Mouse (Mus musculus): ENCODE data around the gene Sirt6. TPM values are rescaled to one million over a fixed set of nuclear protein-coding genes. Genes with fewer than 3 reads are reported as not detected.

Sirt6 gene
- total and polyA plus RNA-seq, 3 experiments: 6.0 to 136 (median 61.0) TPM

DNA sequence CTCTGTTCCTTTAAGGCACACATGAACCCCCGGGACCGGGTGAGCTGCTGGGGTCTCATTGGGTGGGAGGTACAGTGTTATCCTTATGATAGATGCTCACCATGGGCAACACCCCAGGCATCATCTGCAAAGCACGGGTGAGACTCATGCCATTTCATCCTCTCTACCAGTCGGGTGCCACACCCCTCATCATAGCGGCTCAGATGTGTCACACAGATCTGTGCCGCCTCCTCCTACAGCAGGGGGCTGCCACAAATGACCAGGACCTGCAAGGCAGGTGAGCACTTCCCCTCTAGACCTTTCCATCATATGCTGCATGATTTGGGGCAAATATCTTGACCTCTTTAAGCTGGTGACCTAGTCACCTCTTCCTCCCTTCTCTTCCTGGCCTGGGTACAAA is 10.5 kb upstream of the Sirt6 start:
- peaks cover 56% of the 10 kb centered on the region for H3K4me1 ChIP-seq (ENCODE audit: insufficient read depth, low read depth, low read length)
- no peak for DNase-seq (ENCODE audit: low spot score)
- no peak overlapping the region for H3K4me3 ChIP-seq (ENCODE audit: low read depth, low read length)
- TF ChIP-seq GATA2 (IDR thresholded peaks at IDR 0.05; ENCODE audit: borderline replicate concordance, low read depth, low read length) (no peak), TAL1 (conservative IDR thresholded peaks at IDR 0.05; ENCODE audit: low read depth, low read length) (no peak), GATA1 (IDR thresholded peaks at IDR 0.05; ENCODE audit: borderline replicate concordance, low read length) (no peak), POLR2AphosphoS5 (IDR thresholded peaks at IDR 0.05; ENCODE audit: insufficient replicate concordance, low read depth, low read length) (no peak), CTCF (IDR thresholded peaks at IDR 0.05; ENCODE audit: low read depth, low read length) (no peak)
- peaks cover 43% of the 10 kb centered on the region for H3K36me3 ChIP-seq (replicated peaks)
- ATAC-seq (ENCODE audit: extremely low read depth, insufficient number of reproducible peaks, low FRiP score, poor library complexity, severe bottlenecking): no peak
- H3K9me3 ChIP-seq (replicated peaks): no peaks in the 10 kb centered on the region
- peaks cover 7% of the 10 kb centered on the region; the same call in 1 of the 2 replicates for H3K27me3 ChIP-seq (ENCODE audit: insufficient read depth, low read length)

DNA sequence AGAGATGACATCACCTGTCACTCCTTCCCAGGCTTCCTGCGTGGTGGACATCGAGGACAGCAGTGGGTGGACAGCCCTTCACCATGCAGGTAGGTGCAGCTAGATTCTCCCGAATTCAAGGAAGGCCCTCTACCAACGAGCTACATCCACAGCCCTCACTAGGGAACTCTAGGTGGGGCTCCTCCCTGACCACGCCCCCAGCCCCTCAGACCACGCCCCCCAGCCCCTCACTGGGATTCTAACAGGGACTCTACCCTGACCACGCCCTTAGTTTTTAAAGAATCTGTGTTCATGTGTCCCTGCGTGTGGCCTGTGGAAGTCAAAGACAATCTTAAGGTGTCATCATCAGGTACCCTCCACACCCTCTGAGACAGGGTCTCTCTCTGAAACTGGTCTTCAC is 8.7 kb upstream of the Sirt6 start:
- no peak overlapping the region for H3K4me3 ChIP-seq (ENCODE audit: low read depth, low read length)
- H3K4me1 ChIP-seq (ENCODE audit: insufficient read depth, low read depth, low read length): peaks cover 43% of the 10 kb centered on the region
- H3K9me3 ChIP-seq (replicated peaks): no peaks in the 10 kb centered on the region
- TF ChIP-seq TAL1 (conservative IDR thresholded peaks at IDR 0.05; ENCODE audit: low read depth, low read length) (no peak), POLR2AphosphoS5 (IDR thresholded peaks at IDR 0.05; ENCODE audit: insufficient replicate concordance, low read depth, low read length) (no peak)
- H3K27me3 ChIP-seq (ENCODE audit: insufficient read depth, low read length): peaks cover 8% of the 10 kb centered on the region; the same call in 1 of the 2 replicates
- DNase-seq (ENCODE audit: low spot score) (no peak), ATAC-seq (ENCODE audit: extremely low read depth, insufficient number of reproducible peaks, low FRiP score, poor library complexity, severe bottlenecking) (no peak)
- peaks cover 33% of the 10 kb centered on the region for H3K36me3 ChIP-seq (replicated peaks)

DNA sequence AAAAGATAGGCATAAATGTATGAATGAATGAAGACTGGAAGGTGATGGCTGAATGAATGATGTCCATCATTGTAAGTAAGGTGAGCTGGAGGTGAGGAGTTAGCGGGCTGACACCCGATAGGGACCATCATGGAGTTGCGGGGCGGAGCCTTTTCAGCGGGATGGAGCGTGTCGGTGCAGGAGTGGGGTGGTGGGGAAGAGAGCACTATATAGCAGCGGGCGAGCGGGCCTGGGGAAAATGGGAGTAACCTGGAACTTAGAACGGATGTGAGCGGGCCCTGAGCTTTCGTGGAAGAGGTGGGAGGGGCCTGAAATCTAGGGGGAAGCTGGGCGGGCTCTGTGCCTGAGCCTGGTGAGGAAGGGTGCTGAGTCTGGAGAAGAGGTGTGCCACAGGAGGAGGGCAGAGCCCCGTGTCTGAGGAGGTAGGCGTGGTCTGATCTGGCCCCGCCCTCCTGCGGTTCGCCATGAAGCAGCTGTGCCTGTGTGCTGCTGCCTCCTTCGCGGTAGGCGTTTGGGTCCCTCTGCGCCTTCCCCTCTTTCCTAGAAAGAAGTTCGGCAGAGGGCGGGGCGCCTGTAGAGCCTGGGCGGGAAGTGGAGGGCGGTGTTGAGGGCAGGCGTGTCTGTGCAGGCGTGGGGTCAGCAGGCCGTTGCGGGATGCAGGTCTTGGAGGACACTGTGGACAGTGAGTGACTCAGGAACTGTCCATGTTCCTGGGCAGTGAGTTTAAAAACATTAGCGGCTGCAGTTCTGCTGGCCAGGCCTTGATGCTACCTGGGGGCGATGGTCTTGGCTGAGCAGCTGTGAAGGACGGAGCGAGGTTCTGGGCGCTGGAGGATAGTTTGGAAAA is 5.9 kb upstream of the Sirt6 start:
- peak; percentile 97 for ATAC-seq (ENCODE audit: extremely low read depth, insufficient number of reproducible peaks, low FRiP score, poor library complexity, severe bottlenecking)
- H3K27me3 ChIP-seq (ENCODE audit: insufficient read depth, low read length): peaks cover 8% of the 10 kb centered on the region; the same call in 1 of the 2 replicates
- TF ChIP-seq GATA1 (IDR thresholded peaks at IDR 0.05; ENCODE audit: borderline replicate concordance, low read length): no peak
- TF ChIP-seq CTCF (IDR thresholded peaks at IDR 0.05; ENCODE audit: low read depth, low read length): no peak
- no peak for TF ChIP-seq TAL1 (conservative IDR thresholded peaks at IDR 0.05; ENCODE audit: low read depth, low read length)
- no peak for TF ChIP-seq GATA2 (IDR thresholded peaks at IDR 0.05; ENCODE audit: borderline replicate concordance, low read depth, low read length)
- no peak for TF ChIP-seq POLR2AphosphoS5 (IDR thresholded peaks at IDR 0.05; ENCODE audit: insufficient replicate concordance, low read depth, low read length)
- peak; percentile 97 for DNase-seq (ENCODE audit: low spot score)
- peaks cover 52% of the 10 kb centered on the region for H3K4me1 ChIP-seq (ENCODE audit: insufficient read depth, low read depth, low read length)
- H3K36me3 ChIP-seq (replicated peaks): peaks cover 10% of the 10 kb centered on the region
- H3K9me3 ChIP-seq (replicated peaks): no peaks in the 10 kb centered on the region
- peak overlapping the region; percentile 70 for H3K4me3 ChIP-seq (ENCODE audit: low read depth, low read length)

DNA sequence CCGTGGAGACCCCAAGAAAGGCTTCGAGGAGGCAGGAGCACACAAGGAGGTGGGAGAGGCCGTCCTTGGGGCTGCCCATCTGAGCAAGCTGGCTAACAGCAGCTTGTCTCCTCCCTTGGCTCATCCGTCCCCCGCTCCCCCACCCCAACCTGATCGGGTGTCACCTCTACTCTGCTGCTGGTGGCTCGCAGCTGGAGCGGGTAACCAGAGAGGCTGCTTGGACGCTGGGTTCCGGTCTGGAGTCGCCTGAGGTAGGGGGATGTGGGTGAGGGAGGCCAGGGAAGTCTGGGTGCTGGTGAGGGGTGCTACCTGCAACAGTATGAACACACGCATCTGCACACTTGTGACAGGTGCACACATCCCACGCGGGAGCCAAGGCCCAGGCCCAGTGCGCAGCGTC is 793 bp upstream of the Sirt6 start, which contains the start of gene Ankrd24:
Gene Ankrd24, plus strand, starts transcription at position 151 of the 400 bp plus-strand sequence.
- peak within 1 kb of the TSS; percentile 84 for H3K4me3 ChIP-seq (ENCODE audit: low read depth, low read length)
- H3K36me3 ChIP-seq (replicated peaks): peaks cover 34% of the 10 kb centered on the region
- ATAC-seq (ENCODE audit: extremely low read depth, insufficient number of reproducible peaks, low FRiP score, poor library complexity, severe bottlenecking) (no peak), DNase-seq (ENCODE audit: low spot score) (no peak)
- H3K27me3 ChIP-seq (ENCODE audit: insufficient read depth, low read length): peaks cover 2% of the 10 kb centered on the region; the same call in 1 of the 2 replicates
- H3K9me3 ChIP-seq (replicated peaks): no peaks in the 10 kb centered on the region
- peaks cover 64% of the 10 kb centered on the region for H3K4me1 ChIP-seq (ENCODE audit: insufficient read depth, low read depth, low read length)
- TF ChIP-seq POLR2AphosphoS5 (IDR thresholded peaks at IDR 0.05; ENCODE audit: insufficient replicate concordance, low read depth, low read length) (no peak), GATA1 (IDR thresholded peaks at IDR 0.05; ENCODE audit: borderline replicate concordance, low read length) (no peak), CTCF (IDR thresholded peaks at IDR 0.05; ENCODE audit: low read depth, low read length) (no peak), GATA2 (IDR thresholded peaks at IDR 0.05; ENCODE audit: borderline replicate concordance, low read depth, low read length) (no peak), TAL1 (conservative IDR thresholded peaks at IDR 0.05; ENCODE audit: low read depth, low read length) (no peak)

DNA sequence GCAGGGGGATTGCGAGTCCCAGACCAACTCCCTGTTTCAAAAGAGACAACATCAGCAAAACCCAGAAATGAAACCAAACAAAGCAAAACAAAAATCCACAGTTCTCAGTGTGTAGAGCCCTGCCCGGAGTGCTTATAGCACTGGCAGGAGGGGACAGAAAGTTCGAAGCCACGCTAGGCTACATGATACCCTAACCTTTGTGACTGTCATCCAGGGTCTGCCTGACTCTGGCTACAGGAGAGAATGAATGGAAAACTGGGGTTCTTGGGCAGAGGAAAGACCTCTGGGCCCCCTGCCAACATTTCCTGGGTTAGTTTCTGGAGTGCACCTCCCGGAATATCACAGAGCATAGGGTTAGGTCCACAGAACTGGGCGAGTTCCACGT is 231 bp upstream of the Sirt6 start:
- Histone ChIP-seq H3K27me3 (ENCODE audit: insufficient read depth, low read length) (peaks cover 2% of the 10 kb centered on the region; the same call in 1 of the 2 replicates), H3K4me3 (ENCODE audit: low read depth, low read length) (peak overlapping the region; percentile 84), H3K9me3 (replicated peaks) (no peaks in the 10 kb centered on the region), H3K36me3 (replicated peaks) (peaks cover 38% of the 10 kb centered on the region), H3K4me1 (ENCODE audit: insufficient read depth, low read depth, low read length) (peaks cover 60% of the 10 kb centered on the region)
- ATAC-seq (ENCODE audit: extremely low read depth, insufficient number of reproducible peaks, low FRiP score, poor library complexity, severe bottlenecking) (0 out of 2 replicates have a peak, but pooled peaks have one; percentile 2), DNase-seq (ENCODE audit: low spot score) (no peak)
- TF ChIP-seq POLR2AphosphoS5 (IDR thresholded peaks at IDR 0.05; ENCODE audit: insufficient replicate concordance, low read depth, low read length) (no peak), GATA1 (IDR thresholded peaks at IDR 0.05; ENCODE audit: borderline replicate concordance, low read length) (no peak), CTCF (IDR thresholded peaks at IDR 0.05; ENCODE audit: low read depth, low read length) (no peak), TAL1 (conservative IDR thresholded peaks at IDR 0.05; ENCODE audit: low read depth, low read length) (no peak), GATA2 (IDR thresholded peaks at IDR 0.05; ENCODE audit: borderline replicate concordance, low read depth, low read length) (no peak)

Measured in G1E (cell line).